9 mouse cellular contexts compared by ENCODE assay signal in the genomic region with DNA sequence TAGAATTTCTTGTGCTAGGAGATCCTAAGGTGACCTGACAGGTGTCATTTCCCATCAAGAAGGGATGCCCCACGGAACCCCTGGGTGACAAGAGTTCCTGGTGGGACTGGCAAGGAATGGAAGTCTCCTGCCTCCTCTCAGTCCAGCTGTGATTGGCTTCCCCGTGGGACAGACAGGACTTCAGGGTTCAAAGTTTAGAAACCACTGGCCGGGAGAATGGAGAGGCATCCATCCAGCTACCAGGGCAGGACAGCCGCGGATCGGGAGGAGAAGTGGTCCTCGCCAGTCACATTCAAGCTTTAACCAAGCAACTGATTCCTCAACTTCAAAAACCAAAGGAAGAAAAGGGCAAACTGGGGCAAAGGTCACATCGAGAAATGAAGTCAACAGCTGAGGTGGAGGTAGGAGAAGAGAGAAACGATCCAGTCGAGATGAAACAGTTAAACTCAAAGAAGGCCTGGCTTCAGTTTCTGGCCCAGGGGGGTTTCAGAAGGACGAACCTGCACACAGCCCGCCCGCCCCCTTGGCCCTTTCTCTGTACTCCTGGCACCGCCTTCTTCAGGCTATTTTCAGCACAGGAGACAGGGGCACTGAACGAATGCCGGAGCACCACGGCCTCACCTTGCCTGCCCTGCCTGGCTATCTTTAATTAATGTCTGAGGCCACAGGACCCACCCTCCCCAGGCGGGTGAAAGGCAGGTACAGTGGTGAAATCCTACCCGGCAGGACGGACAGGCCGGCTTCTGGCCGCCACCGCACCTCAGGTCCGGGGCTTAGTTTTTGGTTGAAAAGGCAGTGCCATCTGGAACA. TPM values are rescaled to one million over a fixed set of nuclear protein-coding genes. Genes with fewer than 3 reads are reported as not detected.
DNase-seq lines count a peak whose midpoint lies in the region.
"Had no signal": no experiment of that assay in that cellular context is flagged by ENCODE, and none has a peak within 500 bp of the region (broad histone marks: within the 10 kb centered on the region; RNA-seq: fewer than 3 reads in every experiment).

No protein-coding gene starts in this region.

- WGBS in limb, embryonic 10.5 days, result 57% methylated on average over 24 of the region's 24 CpGs

- DNase-seq in urinary bladder, postnatal 14 days (ENCODE audit: low spot score), result peak; percentile 50
- DNase-seq in urinary bladder, postnatal 25 days (ENCODE audit: low spot score), result no peak
- DNase-seq in heart, postnatal 36 days, result peak; percentile 44 to 62
- no peak for DNase-seq in limb, embryonic 10.5 days (ENCODE audit: low spot score)
- peak; percentile 66 for DNase-seq in yolk sac, embryonic 10.5 days (ENCODE audit: low spot score)
- no peak for DNase-seq in adrenal gland, postnatal 14 days
- no peak for DNase-seq in layer of hippocampus, adult 9-10 months (ENCODE audit: low spot score)
- DNase-seq in ovary, postnatal 14 days (ENCODE audit: low spot score), result no peak
- DNase-seq: layer of hippocampus, postnatal 36 days had no signal

- no peaks in the 10 kb centered on the region for H3K9me3 ChIP-seq in limb, embryonic 10.5 days (replicated peaks)

- peaks cover 66% of the 10 kb centered on the region for H3K4me1 ChIP-seq in limb, embryonic 10.5 days

- H3K27me3 ChIP-seq in limb, embryonic 10.5 days (ENCODE audit: low read depth, poor library complexity, severe bottlenecking), result no peaks in the 10 kb centered on the region

- peaks cover 52% of the 10 kb centered on the region for H3K36me3 ChIP-seq in limb, embryonic 10.5 days

- 0 out of 2 replicates have a peak overlapping the region, but pooled peaks have one; percentile 11 for H3K4me3 ChIP-seq in limb, embryonic 10.5 days

- H3K27ac ChIP-seq in limb, embryonic 10.5 days, result 0 out of 2 replicates have a peak overlapping the region, but pooled peaks have one; percentile 26

- intact Hi-C loops in heart, postnatal 36 days (cut with DNase I), result no loop called here

RNA-seq across cellular contexts. Expression of a gene that starts 6.0 kb away (rescaled TPM):
- 10 to 100 TPM; 21.4 to 21.8 TPM for total RNA-seq in heart, postnatal 36 days (2021)
- 21.6 and 22.5 TPM in 2 replicates for polyA plus RNA-seq in limb, embryonic 10.5 days (2016; fragmentation: Nextera tagmentation; extraction: Ambion mirVana)
- total RNA-seq in adrenal gland, postnatal 14 days (2021), result 22.6 and 27.6 TPM in 2 replicates

RNA-seq across cellular contexts. Expression of a gene that starts 51.1 kb away (rescaled TPM):
- total RNA-seq in heart, postnatal 36 days (2021), result 10 to 100 TPM; 13.8 to 15.2 TPM
- polyA plus RNA-seq in limb, embryonic 10.5 days (2016; fragmentation: Nextera tagmentation; extraction: Ambion mirVana), result not detected in 2 replicates
- total RNA-seq in adrenal gland, postnatal 14 days (2021), result not detected in 2 replicates

Comparison
In these comparisons a context has a peak if more than half of its experiments do, and no peak if none do; other contexts are left out.
1. DNase-seq: peak in urinary bladder, postnatal 14 days (single experiment), heart, postnatal 36 days (2 of 2) and yolk sac, embryonic 10.5 days (single experiment); none in urinary bladder, postnatal 25 days (single experiment), limb, embryonic 10.5 days (single experiment), adrenal gland, postnatal 14 days (single experiment), layer of hippocampus, adult 9-10 months (single experiment) and ovary, postnatal 14 days (single experiment).
2. RNA of a gene that starts 51.1 kb away (total RNA-seq): 13.8 to 15.2 TPM in heart, postnatal 36 days; not detected in adrenal gland, postnatal 14 days; every median in the first group is over 10 times any median in the second.